Mouse (Mus musculus) embryonic fibroblast, embryonic 13.5 days (primary cell): ENCODE measurements around the gene Ccng2.

ENCODE experiments used
- CTCF ChIP-seq: IDR thresholded peaks from 2 replicates; pipeline ENCODE4 v1.5.1; 2011; ENCODE audit warnings: mild to moderate bottlenecking, control low read depth, low read length, moderate library complexity, borderline replicate concordance; ENCODE audit not compliant: insufficient read depth
- POLR2A ChIP-seq: IDR thresholded peaks from 2 replicates; pipeline ENCODE4 v1.6.1; 2011; ENCODE audit warnings: low read depth, mild to moderate bottlenecking, control low read depth, low read length, moderate library complexity

- TF ChIP-seq POLR2A = no peak
- no peak for TF ChIP-seq CTCF
These were observed 3.5 kb upstream of the Ccng2 start for GRCm38 (mm10) chr5:93263396-93264075.
